Mouse (Mus musculus) kidney, embryonic 15.5 days (tissue): ENCODE measurements at regions not wholly inside any gene's neighbourhood (a gene's known extent, or its start where the extent isn't known, plus 50 kb on each side); places are given as distances from the start of the nearest gene placed in this dataset.
"Not testable (repeated sequence)": the region's sequence is repeated elsewhere in the genome, so short reads cannot be mapped to it uniquely, and the experiment has no call there.

ENCODE experiments used
- ATAC-seq: fragments of 200-750 bp; cut with Nextera tagmentation; replicated peaks from 2 replicates; pipeline ENCODE4 v1.8.0; 2017; ENCODE audit warnings: moderate TSS enrichment; ENCODE audit not compliant: low FRiP score
- H3K27ac ChIP-seq: fragments of 300-500 bp; sonication (generic); 2 replicates; pipeline ENCODE4 v1.5.1; 2015; ENCODE audit warnings: mild to moderate bottlenecking, inconsistent platforms
- H3K27me3 ChIP-seq: fragments of 300-500 bp; sonication (generic); 2 replicates; pipeline ENCODE4 v1.6.1; 2015; ENCODE audit warnings: inconsistent platforms
- H3K36me3 ChIP-seq: fragments of 300-500 bp; sonication (generic); 2 replicates; pipeline ENCODE4 v1.6.1; 2015; ENCODE audit warnings: inconsistent platforms
- H3K4me1 ChIP-seq: fragments of 300-500 bp; sonication (generic); 2 replicates; pipeline ENCODE4 v1.6.1; 2015; ENCODE audit warnings: inconsistent platforms
- H3K4me2 ChIP-seq: fragments of 300-500 bp; sonication (generic); 2 replicates; pipeline ENCODE4 v1.6.1; 2015; ENCODE audit warnings: moderate library complexity, mild to moderate bottlenecking, inconsistent platforms
- H3K4me3 ChIP-seq: fragments of 300-500 bp; sonication (generic); replicated peaks from 2 replicates; pipeline ENCODE4 v1.5.1; 2015; ENCODE audit warnings: mild to moderate bottlenecking, inconsistent platforms
- H3K9ac ChIP-seq: fragments of 300-500 bp; sonication (generic); 2 replicates; pipeline ENCODE4 v1.6.1; 2015; ENCODE audit warnings: mild to moderate bottlenecking, inconsistent platforms
- H3K9me3 ChIP-seq: fragments of 300-500 bp; sonication (generic); replicated peaks from 2 replicates; pipeline ENCODE4 v1.6.1; 2016; ENCODE audit warnings: inconsistent platforms
- WGBS: fragments of 180-500 bp; shearing (Covaris S2); methylation state at CpG from one replicate; pipeline ENCODE4 v1.1.7; 2015; ENCODE audit warnings: mixed read lengths; 5-methylcytosine and 5-hydroxymethylcytosine counted together

DNA sequence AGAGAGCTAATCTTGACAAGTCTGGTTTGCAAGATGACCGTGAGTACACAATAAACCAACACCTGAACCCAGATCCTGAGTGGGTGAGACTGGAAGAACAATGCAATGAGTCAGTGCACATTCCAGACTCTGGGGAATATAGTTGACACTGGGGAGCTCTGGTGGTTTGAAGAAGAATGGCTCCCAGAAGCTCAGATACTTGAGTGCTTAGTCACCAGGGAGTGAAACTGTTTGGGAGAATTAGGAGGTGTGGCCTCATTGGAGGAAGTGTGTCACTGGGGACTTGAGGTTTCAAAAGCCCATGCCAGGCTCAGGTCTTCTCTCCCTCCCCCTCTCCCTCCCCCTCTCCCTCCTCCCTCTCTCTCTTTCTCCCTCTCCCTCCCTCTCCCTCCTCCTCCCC lies 436.6 kb upstream of the Cdh5 start:
- no peaks in the 10 kb centered on the region for H3K36me3 ChIP-seq
- H3K4me1 ChIP-seq = no peaks in the 10 kb centered on the region
- no peak for ATAC-seq
- 84% methylated on average over 1 of the region's 1 CpGs for WGBS
- no peaks in the 10 kb centered on the region for H3K27me3 ChIP-seq
- no peak overlapping the region for H3K27ac ChIP-seq
- no peak overlapping the region for H3K4me3 ChIP-seq
- no peak overlapping the region for H3K9ac ChIP-seq
- H3K4me2 ChIP-seq = no peak overlapping the region
- H3K9me3 ChIP-seq = no peaks in the 10 kb centered on the region

DNA sequence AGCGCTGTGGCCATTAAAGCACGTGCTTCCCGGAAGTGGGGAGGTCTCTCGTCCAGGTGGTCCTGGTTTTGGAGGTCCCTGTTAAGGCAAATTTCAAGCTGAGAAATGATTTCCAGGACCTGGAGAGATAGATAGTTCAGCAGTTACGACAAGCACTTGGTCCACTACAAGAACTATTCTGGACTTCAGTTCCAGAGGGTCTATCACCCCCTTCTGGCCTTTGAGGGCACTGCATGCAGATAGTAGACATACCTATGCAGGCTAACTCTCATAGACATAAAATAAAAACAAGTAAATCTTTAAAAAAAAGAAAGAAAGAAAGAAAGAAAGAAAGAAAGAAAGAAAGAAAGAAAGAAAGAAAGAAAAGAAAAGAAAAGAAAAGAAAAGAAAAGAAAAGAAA lies 415.2 kb upstream of the Cdh5 start:
- not testable (repeated sequence) for ATAC-seq

DNA sequence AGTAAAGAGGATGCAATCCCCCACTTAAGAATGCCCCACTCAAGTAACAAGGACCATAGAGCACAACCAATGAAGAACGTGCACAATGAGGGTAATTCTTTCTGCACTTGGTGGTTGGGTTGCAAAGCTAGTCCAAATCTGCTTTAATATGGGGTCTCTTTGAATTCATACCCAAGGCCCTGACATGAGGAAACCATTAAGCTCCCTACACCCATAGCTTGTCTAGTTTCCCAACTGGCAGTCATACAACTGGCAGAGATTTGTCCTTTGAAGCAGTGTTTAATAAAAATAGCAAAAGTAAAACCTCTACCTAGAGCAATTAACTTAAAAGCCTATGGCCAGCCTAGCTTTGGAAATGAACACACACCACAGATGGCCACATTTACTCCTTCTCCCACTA lies 411.0 kb upstream of the Cdh5 start:
- Histone ChIP-seq H3K27me3 (no peaks in the 10 kb centered on the region), H3K4me3 (no peak overlapping the region), H3K9ac (no peak overlapping the region), H3K27ac (no peak overlapping the region), H3K4me1 (no peaks in the 10 kb centered on the region), H3K4me2 (no peak overlapping the region), H3K9me3 (no peaks in the 10 kb centered on the region), H3K36me3 (no peaks in the 10 kb centered on the region)
- 85% methylated on average over 1 of the region's 1 CpGs for WGBS
- ATAC-seq = no peak

More for the DNA sequence above, 415.2 kb upstream of the Cdh5 start:
- H3K4me1 ChIP-seq, H3K27me3 ChIP-seq, H3K9ac ChIP-seq, H3K4me2 ChIP-seq, H3K27ac ChIP-seq, H3K36me3 ChIP-seq, H3K9me3 ChIP-seq, H3K4me3 ChIP-seq: not testable (repeated sequence)
- 92% methylated on average over 5 of the region's 5 CpGs for WGBS

DNA sequence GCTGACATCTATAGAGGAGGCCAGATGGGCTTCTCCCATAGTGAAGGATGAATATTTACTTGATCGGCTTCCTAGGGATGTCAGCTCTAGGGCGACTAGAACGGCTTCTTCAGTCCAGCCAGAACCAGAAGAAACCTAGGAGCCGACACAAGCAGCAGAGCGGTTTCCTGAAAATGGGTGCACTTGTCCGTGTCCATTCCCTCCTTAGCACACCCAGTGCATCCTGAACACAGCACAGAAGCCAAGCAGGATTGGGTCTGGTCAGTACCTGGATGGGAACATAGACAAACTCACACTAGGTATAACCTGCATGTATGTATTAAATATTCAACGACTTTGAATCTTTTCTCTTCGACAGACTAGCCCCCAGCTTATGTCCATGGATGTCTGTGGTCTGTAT lies 407.9 kb upstream of the Cdh5 start:
- no peak for ATAC-seq
- no peaks in the 10 kb centered on the region for H3K36me3 ChIP-seq
- H3K4me1 ChIP-seq = no peaks in the 10 kb centered on the region

DNA sequence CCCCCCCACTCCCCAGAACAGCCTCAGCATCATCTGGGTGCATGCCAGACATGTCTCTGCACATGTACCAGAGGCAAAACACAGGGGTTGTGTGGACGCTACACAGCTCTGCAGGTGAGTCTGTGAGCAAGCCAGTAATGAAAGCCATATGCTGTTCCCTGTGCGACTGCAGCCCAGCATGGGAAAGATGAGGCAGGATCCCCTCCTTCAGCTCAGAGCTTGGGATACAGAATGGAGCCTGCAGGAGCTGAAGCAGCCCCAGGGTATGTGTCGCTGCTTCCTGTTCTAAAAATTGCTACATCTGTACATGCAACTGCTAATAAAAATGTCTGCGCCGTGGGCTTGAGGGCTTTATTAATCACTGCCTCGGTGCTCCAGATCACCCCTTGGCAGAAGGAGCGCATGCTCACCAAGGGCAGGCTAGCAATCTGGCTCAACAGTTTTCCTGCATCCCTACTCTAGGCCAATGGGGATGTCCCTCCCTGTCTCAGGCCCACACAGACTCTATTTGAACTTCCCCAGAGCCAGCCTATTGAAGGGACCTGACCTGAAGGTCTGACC lies 407.0 kb upstream of the Cdh5 start:
- no peak overlapping the region for H3K27ac ChIP-seq
- ATAC-seq = 0 out of 2 replicates have a peak, but pooled peaks have one; percentile 18
- no peak overlapping the region for H3K9ac ChIP-seq
- no peaks in the 10 kb centered on the region for H3K9me3 ChIP-seq
- no peak overlapping the region for H3K4me3 ChIP-seq
- no peaks in the 10 kb centered on the region for H3K27me3 ChIP-seq
- H3K4me1 ChIP-seq = no peaks in the 10 kb centered on the region
- 64% methylated on average over 7 of the region's 7 CpGs for WGBS
- H3K36me3 ChIP-seq = no peaks in the 10 kb centered on the region
- no peak overlapping the region for H3K4me2 ChIP-seq

More for the DNA sequence above, 407.9 kb upstream of the Cdh5 start:
- H3K27me3 ChIP-seq = no peaks in the 10 kb centered on the region
- H3K4me3 ChIP-seq = no peak overlapping the region
- H3K4me2 ChIP-seq = no peak overlapping the region
- H3K9me3 ChIP-seq = no peaks in the 10 kb centered on the region
- no peak overlapping the region for H3K9ac ChIP-seq
- 93% methylated on average over 8 of the region's 8 CpGs for WGBS
- H3K27ac ChIP-seq = no peak overlapping the region

DNA sequence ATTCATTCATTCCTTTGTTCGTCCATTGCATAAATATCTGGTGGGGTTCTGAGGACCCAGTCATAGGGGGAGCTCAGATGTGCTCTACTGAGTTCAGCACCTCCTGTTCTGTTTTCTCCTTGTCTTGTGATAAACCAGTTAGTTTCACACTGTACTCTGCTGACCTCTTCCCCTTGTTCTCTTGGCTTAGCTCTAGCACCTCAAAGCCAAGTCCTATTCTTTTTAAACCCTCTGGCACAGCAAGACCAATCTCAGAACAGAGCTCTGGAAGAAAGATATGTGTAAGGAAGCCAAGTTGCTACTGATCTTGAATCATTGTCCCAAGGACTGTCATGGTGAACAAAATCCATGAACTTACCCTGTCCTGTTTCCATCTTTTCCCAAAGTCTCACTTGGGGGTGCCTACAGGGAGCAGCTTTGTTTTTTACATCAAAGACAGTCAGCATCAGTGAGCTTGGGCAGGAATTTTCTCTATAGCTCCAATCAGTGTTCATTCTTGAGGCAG lies 402.4 kb upstream of the Cdh5 start:
- Histone ChIP-seq H3K4me2 (no peak overlapping the region), H3K27me3 (no peaks in the 10 kb centered on the region), H3K9me3 (no peaks in the 10 kb centered on the region), H3K36me3 (no peaks in the 10 kb centered on the region), H3K9ac (no peak overlapping the region), H3K4me1 (no peaks in the 10 kb centered on the region), H3K4me3 (no peak overlapping the region), H3K27ac (no peak overlapping the region)
- 97% methylated on average over 1 of the region's 1 CpGs for WGBS
- ATAC-seq = no peak

DNA sequence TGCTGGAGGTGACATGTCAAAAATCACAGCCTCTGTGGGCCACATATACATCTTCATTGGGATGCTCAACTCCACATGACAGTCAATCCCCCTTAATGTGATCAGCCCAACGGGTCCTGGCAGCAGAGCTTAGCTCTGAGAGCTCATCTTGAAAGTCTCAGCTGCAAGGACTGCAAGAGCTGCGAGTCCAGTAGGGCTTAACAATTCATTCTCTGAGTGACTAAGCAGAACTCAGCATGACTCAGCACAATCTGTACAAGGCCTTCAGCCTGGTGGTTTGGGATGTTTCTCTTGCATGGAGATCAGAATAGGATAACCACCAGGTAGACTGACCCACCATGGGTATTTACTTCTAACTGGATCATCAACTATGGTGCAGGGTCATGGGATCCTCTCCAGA lies 399.2 kb upstream of the Cdh5 start:
- Histone ChIP-seq H3K9me3 (no peaks in the 10 kb centered on the region), H3K4me2 (no peak overlapping the region), H3K4me1 (no peaks in the 10 kb centered on the region), H3K27ac (no peak overlapping the region), H3K36me3 (no peaks in the 10 kb centered on the region), H3K4me3 (no peak overlapping the region), H3K27me3 (no peaks in the 10 kb centered on the region), H3K9ac (no peak overlapping the region)
- WGBS = 65% methylated on average over 2 of the region's 2 CpGs
- ATAC-seq = no peak

DNA sequence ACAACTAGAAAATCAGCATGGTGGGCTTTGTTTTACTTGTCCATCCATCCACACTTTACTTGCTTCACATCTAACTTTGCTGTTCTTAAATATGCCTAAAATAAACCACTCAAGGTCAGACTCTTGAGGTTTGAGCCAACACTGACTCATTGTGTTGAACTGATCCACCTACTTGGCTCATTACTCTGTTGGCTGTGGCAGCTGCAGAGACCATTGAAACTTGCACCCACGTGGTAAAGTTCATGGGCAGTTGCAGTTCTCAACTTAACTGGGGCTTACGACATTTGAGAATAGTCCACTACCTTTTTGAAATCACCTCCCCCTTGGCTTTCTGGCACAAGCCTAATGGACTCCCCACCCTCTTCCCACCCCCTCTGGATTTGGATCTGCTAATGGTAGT lies 395.3 kb upstream of the Cdh5 start:
- Histone ChIP-seq H3K4me1 (no peaks in the 10 kb centered on the region), H3K4me2 (no peak overlapping the region), H3K36me3 (no peaks in the 10 kb centered on the region), H3K27me3 (no peaks in the 10 kb centered on the region), H3K9me3 (no peaks in the 10 kb centered on the region), H3K27ac (no peak overlapping the region), H3K4me3 (no peak overlapping the region), H3K9ac (no peak overlapping the region)
- no peak for ATAC-seq
- 76% methylated on average over 2 of the region's 2 CpGs for WGBS

DNA sequence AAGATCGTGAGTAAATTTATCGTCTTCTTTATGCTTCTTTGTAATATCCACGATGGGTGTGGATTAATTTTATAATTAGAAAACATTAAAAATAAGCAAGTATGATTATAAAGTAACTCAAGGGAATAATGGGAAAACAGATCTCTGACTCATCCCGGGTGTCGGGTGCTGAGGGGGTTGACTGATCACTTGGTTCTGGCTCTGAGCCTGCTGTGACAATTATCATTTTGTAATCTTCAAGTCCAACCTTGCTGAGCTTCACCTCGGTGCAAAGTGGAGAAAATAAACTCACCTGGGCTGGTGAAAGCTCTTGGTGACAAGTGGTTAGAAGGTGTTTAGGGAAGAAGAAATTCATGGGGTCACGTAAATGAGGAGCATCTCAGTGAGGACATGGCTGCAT lies 390.6 kb upstream of the Cdh5 start:
- H3K27me3 ChIP-seq, H3K9ac ChIP-seq, H3K4me2 ChIP-seq, H3K27ac ChIP-seq, H3K9me3 ChIP-seq, H3K4me1 ChIP-seq, ATAC-seq, H3K4me3 ChIP-seq, H3K36me3 ChIP-seq: not testable (repeated sequence)
- 87% methylated on average over 7 of the region's 7 CpGs for WGBS

DNA sequence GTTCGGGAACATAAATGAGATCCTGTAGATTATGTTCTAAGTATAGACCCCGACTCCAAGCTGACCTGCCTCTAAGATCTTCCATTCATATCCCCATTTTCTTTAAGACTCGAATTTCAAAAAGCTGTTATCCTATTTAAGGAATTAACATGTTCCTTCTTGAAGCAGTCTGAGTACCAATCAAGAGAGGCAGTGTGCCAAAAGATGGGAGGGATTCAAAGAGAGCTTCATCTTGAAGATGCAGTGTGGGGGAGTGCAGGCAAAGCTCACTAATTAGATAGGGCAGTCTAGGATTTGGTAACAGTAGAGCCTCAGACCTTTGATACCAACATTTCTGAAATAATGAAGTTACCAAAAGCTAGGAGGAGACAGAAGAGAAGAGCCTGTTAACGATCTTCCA lies 383.7 kb upstream of the Cdh5 start:
- Histone ChIP-seq H3K27me3 (no peaks in the 10 kb centered on the region), H3K4me1 (no peaks in the 10 kb centered on the region), H3K27ac (no peak overlapping the region), H3K36me3 (no peaks in the 10 kb centered on the region), H3K9me3 (no peaks in the 10 kb centered on the region), H3K4me2 (no peak overlapping the region), H3K9ac (no peak overlapping the region), H3K4me3 (no peak overlapping the region)
- WGBS = 60% methylated on average over 4 of the region's 4 CpGs
- ATAC-seq = no peak

DNA sequence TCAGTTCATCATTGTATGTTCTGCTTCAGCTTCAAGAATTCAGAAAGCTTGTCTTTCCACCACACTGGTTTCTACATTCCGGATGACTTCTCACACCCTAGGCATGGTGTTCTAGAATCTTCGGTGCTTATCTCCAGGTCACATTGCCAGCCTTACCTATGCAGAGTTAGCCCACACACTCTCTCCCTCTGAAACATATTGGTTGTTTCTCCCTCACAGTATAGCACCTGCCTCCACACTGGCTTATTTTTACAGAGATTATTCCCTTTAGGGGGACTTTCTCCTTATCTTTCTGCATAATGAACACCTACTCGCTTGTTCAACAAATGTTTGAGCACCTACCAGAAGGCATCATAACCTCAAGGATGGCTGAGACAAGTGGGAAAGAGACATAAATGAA lies 368.0 kb upstream of the Cdh5 start:
- H3K9me3 ChIP-seq = no peaks in the 10 kb centered on the region
- H3K4me1 ChIP-seq = no peaks in the 10 kb centered on the region
- no peak overlapping the region for H3K27ac ChIP-seq
- no peaks in the 10 kb centered on the region for H3K36me3 ChIP-seq
- ATAC-seq = no peak
- 90% methylated on average over 3 of the region's 3 CpGs for WGBS
- H3K4me2 ChIP-seq = no peak overlapping the region
- no peak overlapping the region for H3K4me3 ChIP-seq
- no peaks in the 10 kb centered on the region for H3K27me3 ChIP-seq
- H3K9ac ChIP-seq = no peak overlapping the region

DNA sequence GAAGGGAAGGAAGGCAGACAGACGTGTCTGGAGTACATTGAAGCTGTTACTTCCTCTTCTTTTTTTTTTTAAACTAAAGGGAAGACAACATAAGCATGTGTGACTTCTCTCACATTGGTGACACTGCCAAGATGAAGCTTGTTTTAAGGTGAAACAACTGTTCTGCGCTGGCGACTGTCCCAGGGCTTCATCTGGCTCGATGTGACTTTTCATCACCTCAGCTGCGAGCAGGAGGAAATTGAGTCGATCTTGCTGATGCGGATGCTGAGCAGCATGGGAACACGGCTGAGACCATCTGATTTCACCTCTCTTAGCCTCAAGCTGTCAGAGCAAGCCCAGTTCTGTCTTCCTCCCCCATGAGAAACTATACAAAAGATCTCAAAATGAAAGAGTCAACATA lies 363.1 kb upstream of the Cdh5 start:
- Histone ChIP-seq H3K36me3 (no peaks in the 10 kb centered on the region), H3K9ac (no peak overlapping the region), H3K9me3 (no peaks in the 10 kb centered on the region), H3K4me3 (no peak overlapping the region), H3K4me2 (no peak overlapping the region), H3K4me1 (0 out of 2 replicates have a peak, but pooled peaks cover 5% of the 10 kb centered on the region), H3K27ac (no peak overlapping the region), H3K27me3 (no peaks in the 10 kb centered on the region)
- no peak for ATAC-seq
- WGBS = 47% methylated on average over 8 of the region's 8 CpGs

DNA sequence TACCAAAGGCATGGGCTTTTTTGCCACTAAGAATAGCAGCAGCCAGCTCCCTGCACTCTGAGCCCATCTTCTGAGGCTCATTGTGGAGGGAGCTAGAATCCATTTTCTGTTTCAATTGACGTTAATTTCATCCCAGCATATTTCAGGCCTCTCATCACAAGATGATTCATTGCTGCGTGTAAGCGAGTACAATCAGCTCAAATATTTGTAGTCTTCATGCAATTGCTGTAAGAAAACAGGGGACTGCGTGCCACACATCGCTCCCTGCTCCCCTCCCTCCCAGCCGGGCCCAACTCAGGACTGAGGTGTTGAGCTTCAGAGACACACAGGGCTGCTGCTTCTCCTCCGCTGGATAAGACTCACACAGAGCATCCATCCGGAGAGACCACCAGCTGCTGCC lies 360.0 kb upstream of the Cdh5 start:
- ATAC-seq = no peak
- WGBS = 68% methylated on average over 8 of the region's 8 CpGs
- Histone ChIP-seq H3K27me3 (no peaks in the 10 kb centered on the region), H3K27ac (no peak overlapping the region), H3K4me3 (no peak overlapping the region), H3K36me3 (no peaks in the 10 kb centered on the region), H3K9me3 (no peaks in the 10 kb centered on the region), H3K9ac (no peak overlapping the region), H3K4me1 (0 out of 2 replicates have a peak, but pooled peaks cover 8% of the 10 kb centered on the region), H3K4me2 (no peak overlapping the region)
